Mouse (Mus musculus) adipocyte (in vitro differentiated cells): ENCODE measurements around the gene Dolk.

Experiments
- DNase-seq: peaks from one replicate; pipeline ENCODE4 v3.0.0-alpha.2; 2016; ENCODE audit warnings: low spot score

Dolk gene

GRCm38 (mm10) chr2:30250166-30251128, 35.7 kb downstream of the Dolk start:
- no peak for DNase-seq

- no peak for DNase-seq
Observed at GRCm38 (mm10) chr2:30249182-30249581, 37.0 kb downstream of the Dolk start.

GRCm38 (mm10) chr2:30247681-30248080, 38.5 kb downstream of the Dolk start:
- no peak for DNase-seq

GRCm38 (mm10) chr2:30247036-30247435, 39.1 kb downstream of the Dolk start:
- DNase-seq = no peak

- no peak for DNase-seq
Observed at GRCm38 (mm10) chr2:30244595-30245178, 41.4 kb downstream of the Dolk start.

- no peak for DNase-seq
Observed at GRCm38 (mm10) chr2:30243391-30243790, 42.7 kb downstream of the Dolk start.

GRCm38 (mm10) chr2:30242509-30242908, 43.6 kb downstream of the Dolk start:
- peak; percentile 93 for DNase-seq

- no peak for DNase-seq
Observed at GRCm38 (mm10) chr2:30240267-30240666, 45.9 kb downstream of the Dolk start, which contains the start of gene Gm28035. Gm28035 (plus strand) TSS chr2:30240567.

- no peak for DNase-seq
Observed at GRCm38 (mm10) chr2:30239777-30240176, 46.4 kb downstream of the Dolk start.

- no peak for DNase-seq
Observed at GRCm38 (mm10) chr2:30238906-30239465, 47.1 kb downstream of the Dolk start.

- peak; percentile 52 for DNase-seq
Observed at GRCm38 (mm10) chr2:30237881-30238280, 48.3 kb downstream of the Dolk start.

GRCm38 (mm10) chr2:30237199-30237880, 48.8 kb downstream of the Dolk start, which contains the start of gene Lrrc8a:
Lrrc8a (plus strand) TSS chr2:30237715.
- peak; percentile 97 for DNase-seq

- peak; percentile 73 for DNase-seq
Observed at GRCm38 (mm10) chr2:30236426-30237198, 49.5 kb downstream of the Dolk start.

- DNase-seq = no peak
Observed at GRCm38 (mm10) chr2:30235593-30235992, 50.5 kb downstream of the Dolk start.
